Mouse (Mus musculus) megakaryocyte, embryonic 14.5 days (primary cell): ENCODE data around the gene Bms1. TPM values are rescaled to one million over a fixed set of nuclear protein-coding genes. Genes with fewer than 3 reads are reported as not detected.

Experiments used
- H3K27me3 ChIP-seq: replicated peaks from 2 replicates; pipeline ENCODE3; 2012; ENCODE audit warnings: inconsistent platforms
- H3K36me3 ChIP-seq: replicated peaks from 2 replicates; pipeline ENCODE3; 2012; ENCODE audit warnings: low read length, inconsistent platforms, mixed read lengths
- H3K4me1 ChIP-seq: 2 replicates; pipeline ENCODE4 v1.6.1; 2012; ENCODE audit warnings: inconsistent platforms
- H3K4me3 ChIP-seq: replicated peaks from 2 replicates; pipeline ENCODE3; 2012; ENCODE audit warnings: moderate library complexity, mild to moderate bottlenecking, inconsistent platforms
- H3K9me3 ChIP-seq: 2 replicates; pipeline ENCODE4 v1.6.1; 2012; ENCODE audit warnings: inconsistent platforms
- FLI1 ChIP-seq: IDR thresholded peaks from 2 replicates; pipeline ENCODE4 v1.6.1; 2012; ENCODE audit warnings: low read length, inconsistent platforms, mixed read lengths
- GATA1 ChIP-seq: IDR thresholded peaks from 3 replicates; pipeline ENCODE4 v1.6.1; 2012; ENCODE audit warnings: mixed read lengths, low read length, inconsistent platforms, borderline replicate concordance
- polyA plus RNA-seq: library from polyadenylated mRNA; stranded (reverse); fragments of >175 nt; gene quantifications from 2 replicates; pipeline ENCODE4 v1.2.3, GENCODE M21; 2012; ENCODE audit warnings: low replicate concordance; ENCODE audit not compliant: insufficient read depth

The Bms1 gene
- polyA plus RNA-seq, 1 experiment: 15.7 TPM

- Histone ChIP-seq H3K27me3 (no peaks in the 10 kb centered on the region), H3K4me3 (no peak overlapping the region), H3K4me1 (peaks cover 74% of the 10 kb centered on the region), H3K9me3 (no peaks in the 10 kb centered on the region), H3K36me3 (peaks cover 85% of the 10 kb centered on the region)
- no peak for TF ChIP-seq FLI1
- no peak for TF ChIP-seq GATA1
Observed at GRCm38 (mm10) chr6:118406421-118406820, 12.9 kb downstream of the Bms1 start.

DNA sequence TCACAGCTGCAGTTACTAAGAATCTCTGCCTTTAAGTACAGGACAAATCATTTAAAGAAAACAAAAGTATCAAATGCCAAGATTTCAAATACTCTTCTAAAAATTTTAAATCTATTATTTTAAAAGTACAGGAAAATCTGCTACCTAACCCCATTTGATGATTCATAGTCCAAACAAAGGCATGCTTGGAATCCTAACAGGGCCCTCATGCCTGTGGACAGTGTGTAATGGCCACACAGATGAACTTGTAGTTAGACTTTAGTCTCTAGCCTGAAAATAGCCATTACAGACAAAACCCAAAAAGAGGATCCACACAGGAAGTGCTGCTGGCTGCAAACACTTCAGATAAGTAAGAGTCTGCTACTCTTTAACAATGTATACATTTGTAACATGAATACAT is 28.5 kb downstream of the Bms1 start:
- H3K9me3 ChIP-seq: no peaks in the 10 kb centered on the region
- H3K36me3 ChIP-seq: peaks cover 81% of the 10 kb centered on the region
- H3K4me1 ChIP-seq: peaks cover 69% of the 10 kb centered on the region
- H3K4me3 ChIP-seq: no peak overlapping the region
- no peaks in the 10 kb centered on the region for H3K27me3 ChIP-seq
- TF ChIP-seq FLI1 (no peak), GATA1 (no peak)

GRCm38 (mm10) chr6:118385962-118386361 is 33.3 kb downstream of the Bms1 start:
- peaks cover 55% of the 10 kb centered on the region for H3K4me1 ChIP-seq
- TF ChIP-seq GATA1 (no peak), FLI1 (no peak)
- no peaks in the 10 kb centered on the region for H3K27me3 ChIP-seq
- H3K9me3 ChIP-seq: no peaks in the 10 kb centered on the region
- H3K36me3 ChIP-seq: peaks cover 79% of the 10 kb centered on the region
- H3K4me3 ChIP-seq: no peak overlapping the region

DNA sequence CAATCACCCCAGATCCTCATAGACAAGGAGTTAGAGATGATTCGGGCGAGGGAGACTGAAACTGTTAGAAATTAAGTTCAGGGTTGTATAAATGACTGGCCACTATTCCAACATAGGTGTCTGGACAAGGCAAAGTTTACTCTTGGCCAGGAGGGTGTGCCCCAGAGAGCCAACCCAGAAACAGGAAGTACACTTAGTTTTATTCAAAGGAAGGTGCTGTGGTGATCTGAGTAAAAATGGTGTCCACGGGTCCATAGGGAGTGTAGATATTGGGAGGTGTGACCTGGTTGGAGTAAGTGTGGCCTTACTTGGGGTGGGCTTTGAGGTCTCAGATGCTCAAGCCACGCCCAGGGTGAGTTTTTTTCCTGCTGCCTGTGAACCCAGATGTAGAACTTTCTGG is 38.0 kb downstream of the Bms1 start:
- peaks cover 66% of the 10 kb centered on the region for H3K4me1 ChIP-seq
- H3K9me3 ChIP-seq: no peaks in the 10 kb centered on the region
- peaks cover 16% of the 10 kb centered on the region for H3K27me3 ChIP-seq
- no peak overlapping the region for H3K4me3 ChIP-seq
- TF ChIP-seq GATA1 (no peak), FLI1 (no peak)
- peaks cover 50% of the 10 kb centered on the region for H3K36me3 ChIP-seq

GRCm38 (mm10) chr6:118380630-118381029 is 38.6 kb downstream of the Bms1 start:
- peak overlapping the region; percentile 62 for H3K4me3 ChIP-seq
- peaks cover 64% of the 10 kb centered on the region for H3K4me1 ChIP-seq
- TF ChIP-seq GATA1 (no peak), FLI1 (no peak)
- H3K27me3 ChIP-seq: peaks cover 21% of the 10 kb centered on the region
- no peaks in the 10 kb centered on the region for H3K9me3 ChIP-seq
- H3K36me3 ChIP-seq: peaks cover 44% of the 10 kb centered on the region

GRCm38 (mm10) chr6:118379451-118380167 is 39.7 kb downstream of the Bms1 start:
- H3K27me3 ChIP-seq: peaks cover 30% of the 10 kb centered on the region
- peaks cover 61% of the 10 kb centered on the region for H3K4me1 ChIP-seq
- H3K36me3 ChIP-seq: peaks cover 34% of the 10 kb centered on the region
- TF ChIP-seq FLI1: no peak
- H3K4me3 ChIP-seq: peak overlapping the region; percentile 86
- no peaks in the 10 kb centered on the region for H3K9me3 ChIP-seq

- Histone ChIP-seq H3K27me3 (peaks cover 50% of the 10 kb centered on the region), H3K36me3 (peaks cover 14% of the 10 kb centered on the region), H3K4me1 (peaks cover 68% of the 10 kb centered on the region), H3K9me3 (no peaks in the 10 kb centered on the region), H3K4me3 (no peak overlapping the region)
- TF ChIP-seq FLI1 (no peak), GATA1 (no peak)
Observed at GRCm38 (mm10) chr6:118377611-118378010, 41.7 kb downstream of the Bms1 start.

- H3K36me3 ChIP-seq: no peaks in the 10 kb centered on the region
- H3K27me3 ChIP-seq: peaks cover 56% of the 10 kb centered on the region
- no peaks in the 10 kb centered on the region for H3K9me3 ChIP-seq
- no peak overlapping the region for H3K4me3 ChIP-seq
- no peak for TF ChIP-seq FLI1
- TF ChIP-seq GATA1: no peak
- peaks cover 64% of the 10 kb centered on the region for H3K4me1 ChIP-seq
Observed at GRCm38 (mm10) chr6:118376023-118376422, 43.3 kb downstream of the Bms1 start.

- peak overlapping the region; percentile 31 for H3K4me3 ChIP-seq
- TF ChIP-seq FLI1: no peak
- TF ChIP-seq GATA1: no peak
- H3K9me3 ChIP-seq: no peaks in the 10 kb centered on the region
- H3K36me3 ChIP-seq: no peaks in the 10 kb centered on the region
- peaks cover 59% of the 10 kb centered on the region for H3K4me1 ChIP-seq
- H3K27me3 ChIP-seq: peaks cover 56% of the 10 kb centered on the region
Observed at GRCm38 (mm10) chr6:118375457-118375856, 43.8 kb downstream of the Bms1 start.

GRCm38 (mm10) chr6:118375026-118375425 is 44.2 kb downstream of the Bms1 start:
- Histone ChIP-seq H3K27me3 (peaks cover 56% of the 10 kb centered on the region), H3K9me3 (no peaks in the 10 kb centered on the region), H3K4me3 (no peak overlapping the region), H3K36me3 (no peaks in the 10 kb centered on the region), H3K4me1 (peaks cover 54% of the 10 kb centered on the region)
- no peak for TF ChIP-seq GATA1
- no peak for TF ChIP-seq FLI1
